Mouse (Mus musculus) heart, postnatal 0 days (tissue): ENCODE results near the gene Med25. TPM values are rescaled to one million over a fixed set of nuclear protein-coding genes. Genes with fewer than 3 reads are reported as not detected.

Experiments
- ATAC-seq: fragments of 200-750 bp; cut with Nextera tagmentation; 2 replicates; pipeline ENCODE4 v1.8.0; 2017; ENCODE audit warnings: low read depth, moderate number of reproducible peaks, moderate library complexity; ENCODE audit not compliant: insufficient read depth
- DNase-seq: peaks from one replicate; pipeline ENCODE4 v3.0.0-alpha.2; 2016; ENCODE audit warnings: low spot score
- H3K27ac ChIP-seq: fragments of 300-500 bp; sonication (generic); 2 replicates; pipeline ENCODE4 v1.5.1; 2014; ENCODE audit warnings: low read depth, mild to moderate bottlenecking
- H3K27me3 ChIP-seq: fragments of 300-500 bp; sonication (generic); 2 replicates; pipeline ENCODE4 v1.6.1; 2014; ENCODE audit warnings: low read length, mixed read lengths; ENCODE audit not compliant: control insufficient read depth, insufficient read depth
- H3K36me3 ChIP-seq: fragments of 300-500 bp; sonication (generic); replicated peaks from 2 replicates; pipeline ENCODE4 v1.6.1; 2014; ENCODE audit warnings: low read length, mixed read lengths; ENCODE audit not compliant: control insufficient read depth, insufficient read depth
- H3K4me1 ChIP-seq: fragments of 300-500 bp; sonication (generic); 2 replicates; pipeline ENCODE4 v1.6.1; 2014; ENCODE audit warnings: antibody characterized with exemption; ENCODE audit not compliant: control insufficient read depth, insufficient read depth
- H3K4me2 ChIP-seq: fragments of 300-500 bp; sonication (generic); 2 replicates; pipeline ENCODE4 v1.6.1; 2014; ENCODE audit warnings: low read depth, mild to moderate bottlenecking, low read length, moderate library complexity
- H3K4me3 ChIP-seq: fragments of 300-500 bp; sonication (generic); 2 replicates; pipeline ENCODE4 v1.5.1; 2014; ENCODE audit warnings: low read depth, low read length
- H3K9ac ChIP-seq: fragments of 300-500 bp; sonication (generic); replicated peaks from 2 replicates; pipeline ENCODE4 v1.6.1; 2014; ENCODE audit warnings: low read depth, low read length, mixed read lengths
- H3K9me3 ChIP-seq: fragments of 300-500 bp; sonication (generic); replicated peaks from 2 replicates; pipeline ENCODE4 v1.6.1; 2016; ENCODE audit warnings: low read length; ENCODE audit not compliant: control insufficient read depth
- CTCF ChIP-seq: IDR thresholded peaks from 2 replicates; pipeline ENCODE4 v1.5.1; 2016; ENCODE audit warnings: antibody characterized with exemption, control low read depth, low read depth
- EP300 ChIP-seq: IDR thresholded peaks from 2 replicates; pipeline ENCODE4 v1.6.1; 2016; ENCODE audit warnings: antibody characterized with exemption, low read depth
- WGBS: fragments of 180-500 bp; shearing (Covaris S2); extraction: QIAGEN DNeasy Blood & Tissue Kit; methylation state at CpG from one replicate; pipeline ENCODE4 v1.1.7; 2014; 5-methylcytosine and 5-hydroxymethylcytosine counted together
- polyA plus RNA-seq: library from polyadenylated mRNA; unstranded; fragments of >200 nt; fragmentation: Nextera tagmentation; extraction: Ambion mirVana; gene quantifications from 2 replicates; pipeline ENCODE4 v1.2.1, GENCODE M21; 2015
- total RNA-seq: library from RNA; depleted of rRNA; stranded (reverse); fragments of >200 nt; gene quantifications from 2 replicates; pipeline ENCODE4 v1.2.3, GENCODE M21; 2014; ENCODE audit warnings: low replicate concordance

Med25 gene
- total and polyA plus RNA-seq, 2 experiments from 2014 or later, result 73.3 to 112 TPM

- Histone ChIP-seq H3K9me3 (no peaks in the 10 kb centered on the region), H3K4me1 (no peaks in the 10 kb centered on the region), H3K27ac (no peak overlapping the region), H3K27me3 (no peaks in the 10 kb centered on the region), H3K36me3 (peaks cover 58% of the 10 kb centered on the region), H3K4me3 (no peak overlapping the region), H3K9ac (no peak overlapping the region), H3K4me2 (no peak overlapping the region)
- TF ChIP-seq CTCF (no peak), EP300 (no peak)
- 79% methylated on average over 2 of the region's 2 CpGs for WGBS
- ATAC-seq, result no peak
- no peak for DNase-seq
Observed at GRCm38 (mm10) chr7:44914396-44914795, 21.9 kb upstream of the Med25 start.

GRCm38 (mm10) chr7:44908706-44909476 is 16.4 kb upstream of the Med25 start:
- no peak overlapping the region for H3K4me2 ChIP-seq
- no peaks in the 10 kb centered on the region for H3K9me3 ChIP-seq
- no peak overlapping the region for H3K4me3 ChIP-seq
- H3K27me3 ChIP-seq, result no peaks in the 10 kb centered on the region
- H3K36me3 ChIP-seq, result peaks cover 98% of the 10 kb centered on the region
- ATAC-seq (no peak), DNase-seq (no peak)
- whole genome bisulfite sequencing, result 73% methylated on average over 15 of the region's 15 CpGs
- TF ChIP-seq EP300, result no peak
- TF ChIP-seq CTCF, result no peak
- H3K27ac ChIP-seq, result no peak overlapping the region
- no peaks in the 10 kb centered on the region for H3K4me1 ChIP-seq
- H3K9ac ChIP-seq, result no peak overlapping the region

GRCm38 (mm10) chr7:44905430-44905829 is 12.9 kb upstream of the Med25 start:
- Histone ChIP-seq H3K4me2 (no peak overlapping the region), H3K27me3 (no peaks in the 10 kb centered on the region), H3K4me1 (no peaks in the 10 kb centered on the region), H3K27ac (no peak overlapping the region), H3K4me3 (no peak overlapping the region), H3K36me3 (peaks cover 92% of the 10 kb centered on the region), H3K9me3 (no peaks in the 10 kb centered on the region), H3K9ac (no peak overlapping the region)
- ATAC-seq (no peak), DNase-seq (no peak)
- WGBS, result 83% methylated on average over 20 of the region's 20 CpGs
- TF ChIP-seq EP300 (no peak), CTCF (no peak)

DNA sequence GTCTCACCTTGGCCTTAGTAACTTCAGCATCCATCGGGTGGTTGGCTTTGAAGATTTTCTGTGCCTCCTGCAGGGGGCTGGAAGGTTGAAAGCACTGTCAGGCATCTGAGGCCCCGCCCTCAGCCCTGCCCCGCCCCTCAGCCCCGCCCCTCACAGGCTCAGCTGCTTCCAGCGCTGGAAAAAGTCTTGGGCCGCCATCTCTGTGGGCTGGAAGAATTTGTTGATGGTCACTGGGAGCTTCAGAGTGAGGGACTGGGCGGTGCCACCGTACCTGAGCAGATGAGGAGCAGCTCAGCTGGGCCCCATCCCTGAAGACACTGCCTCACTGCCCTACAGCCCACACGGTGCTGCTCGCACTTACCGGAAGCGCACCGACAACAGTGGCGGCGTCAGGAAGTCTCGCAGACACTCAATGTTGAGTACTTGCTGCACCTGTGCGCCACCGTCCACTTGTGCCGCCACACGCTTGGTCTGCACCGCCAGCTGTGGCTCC is 8.8 kb upstream of the Med25 start:
- TF ChIP-seq EP300, result no peak
- TF ChIP-seq CTCF, result no peak
- Histone ChIP-seq H3K4me2 (peak overlapping the region; percentile 53), H3K9me3 (no peaks in the 10 kb centered on the region), H3K4me1 (peaks cover 8% of the 10 kb centered on the region), H3K9ac (no peak overlapping the region), H3K36me3 (peaks cover 62% of the 10 kb centered on the region), H3K4me3 (peak overlapping the region; percentile 28), H3K27me3 (no peaks in the 10 kb centered on the region), H3K27ac (peak overlapping the region; percentile 18; the same call in 1 of the 2 replicates)
- ATAC-seq (peak; percentile 38; the same call in 1 of the 2 replicates), DNase-seq (peak; percentile 60)
- 20% methylated on average over 21 of the region's 21 CpGs for WGBS

DNA sequence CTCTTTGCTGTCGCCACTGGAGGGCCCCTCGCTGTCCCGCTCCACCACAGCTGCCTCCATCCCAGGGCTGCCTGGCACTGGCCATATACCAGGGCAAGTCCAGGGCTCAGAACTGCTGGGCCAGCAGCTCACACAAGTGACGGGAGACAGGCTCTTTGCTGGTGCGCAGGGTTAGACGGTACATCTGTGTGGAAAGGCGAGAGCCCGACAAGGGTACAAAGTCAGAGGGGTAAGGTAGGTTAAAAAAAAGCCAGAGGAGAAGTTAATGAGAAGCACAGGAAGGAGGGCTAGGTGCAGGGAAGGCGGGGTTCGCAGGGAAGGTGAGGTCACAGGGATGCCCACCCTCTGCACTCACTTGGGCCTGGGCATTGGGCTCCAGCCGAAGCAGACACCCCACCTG is 8.1 kb upstream of the Med25 start:
- no peak overlapping the region for H3K9ac ChIP-seq
- H3K27ac ChIP-seq, result no peak overlapping the region
- WGBS, result 91% methylated on average over 11 of the region's 11 CpGs
- no peak for DNase-seq
- no peak for ATAC-seq
- H3K4me2 ChIP-seq, result no peak overlapping the region
- H3K4me1 ChIP-seq, result peaks cover 8% of the 10 kb centered on the region
- TF ChIP-seq EP300 (no peak), CTCF (no peak)
- peaks cover 55% of the 10 kb centered on the region for H3K36me3 ChIP-seq
- H3K27me3 ChIP-seq, result no peaks in the 10 kb centered on the region
- no peak overlapping the region for H3K4me3 ChIP-seq
- no peaks in the 10 kb centered on the region for H3K9me3 ChIP-seq

DNA sequence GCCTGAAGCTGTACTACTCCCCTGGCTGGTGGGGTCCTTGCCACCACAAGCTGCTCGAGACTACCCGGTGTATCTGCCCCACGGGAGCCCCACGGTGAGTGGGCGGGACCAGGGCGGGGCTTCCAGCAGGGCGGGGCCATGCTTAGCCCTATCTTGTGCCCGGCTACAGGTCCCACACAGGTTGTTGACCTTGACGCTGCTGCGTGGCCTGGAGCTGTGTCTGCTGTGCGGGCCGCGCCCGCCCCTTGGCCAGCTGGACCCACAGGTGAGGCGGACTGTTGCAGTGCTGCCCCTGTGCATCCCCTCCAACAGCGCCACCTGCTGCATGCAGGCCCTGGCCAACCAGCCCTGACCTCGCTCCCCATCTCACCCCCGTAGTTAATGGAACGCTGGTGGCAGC is 6.1 kb upstream of the Med25 start:
- WGBS, result 35% methylated on average over 19 of the region's 19 CpGs
- H3K9me3 ChIP-seq, result no peaks in the 10 kb centered on the region
- peaks cover 15% of the 10 kb centered on the region for H3K4me1 ChIP-seq
- no peak overlapping the region for H3K4me2 ChIP-seq
- no peak for DNase-seq
- H3K9ac ChIP-seq, result no peak overlapping the region
- no peaks in the 10 kb centered on the region for H3K27me3 ChIP-seq
- no peak overlapping the region for H3K4me3 ChIP-seq
- no peak overlapping the region for H3K27ac ChIP-seq
- 0 out of 2 replicates have a peak, but pooled peaks have one; percentile 2 for ATAC-seq
- TF ChIP-seq CTCF (peak; percentile 37), EP300 (no peak)
- peaks cover 35% of the 10 kb centered on the region for H3K36me3 ChIP-seq
